Mouse (Mus musculus) heart, postnatal 10 days (tissue): ENCODE results near the gene Sft2d1. TPM values are rescaled to one million over a fixed set of nuclear protein-coding genes. Genes with fewer than 3 reads are reported as not detected.

ENCODE experiments used
- DNase-seq, 2 experiments: peaks; one replicate each; pipeline ENCODE4 v3.0.0; 2021
- intact Hi-C: fragments of 180-260 bp; cut with DNase I; formaldehyde crosslinking; loops from one replicate; pipeline ENCODE4 v1.15.1; 2025
- total RNA-seq, 2 experiments: library from RNA; stranded (reverse); gene quantifications; 2 replicates each; pipeline ENCODE4 v1.2.3; 2021

Sft2d1 gene
- total RNA-seq, 2 experiments from 2014 or later = 22.8 to 29.7 TPM

DNA sequence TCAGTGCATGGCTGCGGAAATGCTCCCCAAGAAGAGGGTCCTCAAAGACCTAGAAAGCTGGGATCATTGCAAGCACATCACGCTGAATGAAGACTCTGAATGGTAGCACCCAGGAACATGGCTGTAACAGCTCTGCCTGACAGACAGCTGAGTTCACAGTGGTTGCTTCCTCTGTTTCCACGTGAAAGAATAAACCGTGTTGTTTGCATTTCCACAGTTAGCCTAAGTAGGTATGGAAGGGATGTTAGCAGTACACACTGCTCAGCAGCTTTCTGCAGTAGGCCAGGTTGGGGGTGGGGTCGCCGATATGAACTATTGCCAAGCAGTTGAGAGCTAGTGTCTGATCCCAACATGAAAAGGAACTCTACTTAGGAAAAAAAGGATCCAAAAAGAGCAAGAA, 44.8 kb downstream of the Sft2d1 start, which contains the start of gene T2:
Gene T2, plus strand, starts transcription at position 301 of the 400 bp plus-strand sequence.
- intact Hi-C loops = no loop called here
- DNase-seq = no peak

DNA sequence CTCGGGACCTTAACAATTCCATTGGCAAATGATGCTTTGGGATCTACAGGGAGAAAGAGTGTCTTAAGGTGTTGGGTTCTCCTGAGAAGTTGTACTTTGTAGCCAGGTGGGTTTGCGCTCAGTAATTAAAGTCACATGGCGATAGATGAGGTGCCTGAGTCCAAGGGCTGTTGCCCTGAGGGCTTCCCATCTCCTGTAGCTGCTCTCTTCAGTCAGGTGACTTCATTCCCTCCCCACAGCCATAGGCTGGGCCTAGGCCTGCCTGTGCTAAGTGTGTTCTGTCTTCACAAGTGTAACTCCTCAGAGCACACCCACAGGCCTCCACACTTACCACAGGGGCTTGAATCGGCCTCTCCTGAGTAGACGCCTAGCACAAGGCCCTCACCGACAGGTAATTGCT, 46.6 kb downstream of the Sft2d1 start:
- no peak for DNase-seq
- intact Hi-C loops = no loop called here

DNA sequence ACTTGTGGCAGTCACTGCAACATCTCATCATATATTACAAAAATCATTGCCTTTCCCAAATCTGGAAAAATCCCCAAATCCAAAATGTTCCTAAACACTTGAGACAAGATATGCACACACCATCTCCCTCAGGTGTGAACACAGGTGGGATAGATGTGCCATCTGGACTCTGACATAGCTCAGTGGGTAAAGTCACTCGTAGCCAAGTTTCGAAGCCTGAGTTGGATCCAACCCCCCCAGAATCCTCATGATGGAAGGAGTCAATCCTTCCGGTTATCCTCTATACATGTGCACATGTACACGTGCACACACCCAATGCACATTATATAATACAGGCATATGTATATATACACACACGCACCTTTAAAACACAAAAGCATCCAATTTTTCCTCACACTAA, 50.0 kb downstream of the Sft2d1 start:
- DNase-seq = no peak
- intact Hi-C loops = no loop called here

DNA sequence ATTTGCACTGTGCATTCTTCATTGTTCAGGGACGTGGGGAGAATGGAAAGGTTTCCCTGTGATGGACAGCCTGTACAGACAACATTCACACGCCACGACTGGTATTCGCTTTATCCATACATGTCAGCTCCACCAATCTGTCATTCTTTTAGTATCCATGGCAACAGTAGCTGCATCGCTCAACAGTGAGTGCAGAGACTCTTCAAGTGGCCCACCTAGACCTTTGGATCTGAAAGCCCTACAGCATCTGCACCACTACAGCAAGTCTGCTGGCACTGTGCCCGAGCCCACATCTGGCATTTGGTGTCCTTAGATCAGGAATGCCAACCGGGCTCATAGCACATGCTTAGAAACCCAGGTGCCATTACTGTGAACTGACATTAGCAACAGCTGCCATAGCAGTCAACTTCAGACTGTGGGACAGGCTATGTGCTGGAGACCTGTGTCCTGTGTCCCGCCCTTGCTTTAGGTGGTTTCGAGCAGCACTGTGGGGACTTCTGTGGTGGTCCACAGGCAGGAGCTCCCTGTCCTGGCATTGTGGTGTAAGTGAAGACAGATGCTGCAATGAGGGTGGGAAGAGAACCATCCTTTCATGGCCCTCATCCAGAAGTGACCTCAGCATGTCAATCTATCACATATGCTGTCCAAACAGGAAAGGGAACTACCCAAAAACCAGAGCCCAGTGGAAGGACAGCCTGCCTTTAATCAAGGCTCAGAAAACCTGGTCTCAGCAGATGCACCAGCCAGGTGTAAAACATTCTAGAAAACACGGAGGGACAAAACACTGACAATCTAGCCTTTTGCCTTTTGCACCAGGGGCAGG, 50.6 kb downstream of the Sft2d1 start:
- intact Hi-C loops = no loop called here
- DNase-seq = no peak

DNA sequence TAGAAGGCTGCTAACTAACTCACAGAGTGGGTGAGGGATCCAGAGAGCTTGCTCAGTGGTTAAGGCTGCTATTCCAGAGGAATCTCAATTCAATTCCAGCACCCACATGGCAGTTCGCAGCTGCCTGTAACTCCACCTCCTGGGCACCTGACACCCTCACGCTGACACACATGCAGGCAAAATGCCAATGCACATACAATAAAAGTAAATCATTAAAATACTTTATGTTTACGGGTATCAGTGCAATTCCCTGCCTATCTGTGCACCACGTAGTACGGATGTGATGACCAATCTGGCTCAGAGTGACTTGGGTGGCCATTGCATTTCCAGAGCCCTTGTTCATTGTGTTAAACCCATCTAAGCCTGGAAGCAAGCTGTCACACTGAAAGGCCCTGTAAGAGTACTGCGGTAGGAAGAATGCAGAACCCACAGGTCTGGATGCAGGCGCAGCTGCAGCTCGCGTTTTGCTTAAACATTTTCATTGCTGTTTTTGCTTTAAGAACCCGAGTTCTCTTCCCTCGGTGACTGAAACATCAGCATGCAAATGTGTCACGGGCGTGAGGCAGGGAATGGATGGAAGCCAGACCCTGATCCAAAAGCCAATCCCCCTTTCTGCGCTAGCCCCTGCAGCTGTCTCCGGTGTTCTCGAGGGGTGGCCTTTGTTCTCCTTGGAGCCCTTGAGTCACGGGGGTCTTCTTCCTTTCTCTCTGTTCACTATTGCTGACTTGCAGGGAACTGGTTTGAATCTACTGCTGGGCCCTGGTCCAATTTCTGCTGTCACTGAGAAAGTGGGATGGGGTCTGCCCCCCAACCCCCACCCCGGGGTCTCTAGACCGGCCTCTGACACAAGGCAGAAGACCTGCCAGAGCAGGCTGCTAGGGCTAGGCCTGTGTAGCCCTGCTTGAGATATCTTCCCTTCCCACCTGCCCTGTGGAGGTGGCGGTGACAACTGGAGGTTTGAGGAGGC, 56.9 kb downstream of the Sft2d1 start:
- intact Hi-C loops = no loop called here
- DNase-seq = no peak

DNA sequence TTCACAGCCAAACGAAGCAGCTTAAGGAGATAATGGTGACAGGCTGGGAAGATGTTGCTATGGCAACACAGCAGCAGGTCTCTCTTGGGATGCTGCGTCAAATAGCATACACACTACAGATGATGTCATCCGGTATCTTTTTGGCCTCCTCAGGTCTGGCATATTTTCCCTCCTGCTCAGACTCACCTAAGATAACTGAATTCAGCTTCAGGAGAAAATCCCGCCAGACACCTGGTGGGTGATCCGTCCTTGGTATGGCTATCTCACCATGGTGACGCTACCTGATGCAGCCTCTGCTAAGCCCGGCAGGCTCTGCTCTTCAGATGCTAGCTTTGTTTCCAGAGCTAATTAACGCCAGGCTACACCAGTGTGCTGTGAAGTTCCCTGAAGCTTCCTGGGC, 57.7 kb downstream of the Sft2d1 start:
- no peak for DNase-seq
- intact Hi-C loops = no loop called here

DNA sequence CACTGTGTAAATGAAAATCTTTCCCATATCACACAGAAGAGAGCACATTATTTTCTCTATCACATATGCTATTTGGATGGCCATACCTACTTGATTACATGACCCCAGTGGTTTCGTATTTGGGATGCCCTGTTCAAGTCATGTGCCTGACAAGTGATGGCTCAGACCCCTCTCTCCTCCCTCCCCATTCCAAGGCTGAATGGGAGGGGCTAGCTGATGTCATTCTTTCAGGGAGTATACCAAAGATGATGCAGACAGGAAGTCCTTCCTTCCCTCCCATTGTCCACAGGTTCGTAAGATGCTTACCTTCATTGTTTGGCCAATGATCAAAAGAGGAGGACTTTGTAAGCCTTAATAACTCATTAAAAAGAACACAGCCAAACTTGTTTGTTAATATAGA, 58.3 kb downstream of the Sft2d1 start:
- no peak for DNase-seq
- intact Hi-C loops = no loop called here

DNA sequence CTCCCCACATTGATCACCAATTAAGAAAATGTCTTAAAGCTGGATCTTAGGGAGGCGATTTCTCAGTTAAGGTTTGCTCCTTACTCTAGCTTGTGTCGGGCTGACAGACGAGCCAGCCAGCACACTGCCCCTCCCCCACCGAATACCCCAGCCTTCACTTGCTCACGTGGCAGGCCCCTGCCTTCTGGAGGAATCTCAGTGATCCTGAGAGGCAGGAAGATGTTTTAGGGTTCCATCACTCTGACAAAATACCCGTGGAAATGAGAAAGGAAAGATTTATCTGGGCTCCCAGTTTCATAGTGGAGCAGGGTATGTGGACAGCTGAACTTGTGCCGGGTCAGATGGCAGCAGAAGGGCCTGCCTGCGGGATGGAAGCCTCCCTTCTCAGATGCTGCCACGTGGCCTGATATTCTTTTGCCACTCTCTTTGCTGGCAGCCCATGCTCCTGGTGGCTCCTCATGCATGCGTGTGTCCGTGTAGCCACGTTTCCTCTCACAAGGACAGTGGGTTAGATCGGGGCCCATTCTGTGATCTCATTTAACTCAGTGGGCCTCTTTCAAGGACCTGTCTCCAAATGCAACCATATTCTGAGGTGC, 59.8 kb downstream of the Sft2d1 start:
- no peak for DNase-seq
- intact Hi-C loops = loop anchor here (2.0 kb wide), 1 partner anchor 58 kb away; no protein-coding TSS in a partner anchor

DNA sequence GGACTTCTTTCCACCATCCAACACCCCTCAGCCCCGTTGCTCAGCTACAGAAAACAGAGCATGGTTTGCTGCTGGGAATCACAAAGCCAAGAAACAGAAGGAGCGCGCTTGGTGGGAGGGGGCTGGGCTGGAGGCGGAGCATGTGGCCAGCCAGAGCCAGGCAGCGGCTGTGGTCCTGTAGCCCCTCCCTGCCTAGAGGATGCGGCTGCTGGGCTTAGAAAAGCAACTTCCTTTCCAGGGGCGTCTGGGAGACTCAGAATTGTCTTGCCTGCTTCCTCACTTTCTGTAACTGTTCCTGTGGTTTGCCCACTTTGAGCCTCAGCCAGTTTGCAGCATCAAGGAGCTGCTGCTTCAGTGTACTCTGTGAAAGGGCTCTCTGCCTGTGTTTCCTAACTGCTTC, 60.9 kb downstream of the Sft2d1 start:
- intact Hi-C loops = loop anchor here (1.0 to 2.0 kb wide), 2 partner anchors 59 to 108 kb away; no protein-coding TSS in a partner anchor
- DNase-seq = peak; percentile 72 to 76

DNA sequence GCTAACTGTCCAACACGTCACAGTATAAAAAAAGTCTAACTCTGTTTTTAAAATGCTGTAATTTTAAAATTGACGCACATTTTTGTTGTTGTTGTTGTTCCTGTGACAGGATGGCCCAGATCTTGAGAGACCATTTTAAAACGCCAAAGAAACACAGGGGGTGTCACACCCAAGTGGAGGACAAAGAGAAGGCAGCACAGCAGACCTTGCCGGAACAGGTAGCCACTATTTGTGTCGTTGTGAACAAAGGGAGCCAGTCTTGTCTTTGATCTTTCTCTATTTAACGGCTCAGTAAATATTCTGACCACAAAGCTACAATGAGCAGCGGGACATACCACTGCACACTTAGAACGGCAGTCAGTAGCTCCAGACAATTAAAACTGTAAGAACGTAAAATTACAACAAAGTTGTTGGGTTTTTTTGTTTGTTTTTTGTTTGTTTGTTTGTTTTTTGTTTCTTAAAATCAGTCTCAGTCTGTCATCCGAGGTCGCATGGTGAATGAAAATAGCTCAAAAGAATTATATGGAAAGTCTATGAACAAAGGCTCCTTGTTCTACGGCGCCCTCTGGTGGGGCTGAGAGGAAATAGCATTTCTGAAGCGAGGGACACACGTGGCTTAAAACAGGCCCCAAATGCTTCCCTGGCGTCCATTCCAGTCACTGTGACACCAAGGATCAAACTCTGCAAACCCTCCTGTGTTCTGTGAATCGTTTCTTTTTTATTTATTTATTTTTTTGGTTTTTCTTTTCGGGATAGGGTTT, 61.6 kb downstream of the Sft2d1 start:
- intact Hi-C loops = loop anchor here (1.0 kb wide), 1 partner anchor 108 kb away; no protein-coding TSS in a partner anchor
- DNase-seq = peak; percentile 84 to 89

Other genes with a start within 250 kb of the Sft2d1 start
- not detected for gene Gm49673, start 163.3 kb upstream of the Sft2d1 start, total RNA-seq
- gene Rnaset2a, start 163.0 kb upstream of the Sft2d1 start, total RNA-seq = 10 to 100 TPM; 23.4 to 27.6 TPM
- 10 to 100 TPM; 14.6 to 15.6 TPM for gene Fgfr1op, start 145.6 kb upstream of the Sft2d1 start, total RNA-seq
- gene Ccr6, start 75.1 kb upstream of the Sft2d1 start, total RNA-seq = not detected
- gene Mpc1, start 28.2 kb upstream of the Sft2d1 start, total RNA-seq = 100 to 1,000 TPM; 352 to 392 TPM
- under 1 TPM; 0.10 to 0.31 TPM for gene Prr18, start 26.4 kb downstream of the Sft2d1 start, total RNA-seq
- under 1 TPM; 0.84 TPM for gene T2, start 44.9 kb downstream of the Sft2d1 start, total RNA-seq
- gene T, start 123.3 kb downstream of the Sft2d1 start, total RNA-seq = not detected
- 1 to 10 TPM; 5.0 to 7.7 TPM for gene Pde10a, start 214.3 kb downstream of the Sft2d1 start, total RNA-seq